Comparison of ENCODE assay signal across 8 mouse cellular contexts in the genomic region with DNA sequence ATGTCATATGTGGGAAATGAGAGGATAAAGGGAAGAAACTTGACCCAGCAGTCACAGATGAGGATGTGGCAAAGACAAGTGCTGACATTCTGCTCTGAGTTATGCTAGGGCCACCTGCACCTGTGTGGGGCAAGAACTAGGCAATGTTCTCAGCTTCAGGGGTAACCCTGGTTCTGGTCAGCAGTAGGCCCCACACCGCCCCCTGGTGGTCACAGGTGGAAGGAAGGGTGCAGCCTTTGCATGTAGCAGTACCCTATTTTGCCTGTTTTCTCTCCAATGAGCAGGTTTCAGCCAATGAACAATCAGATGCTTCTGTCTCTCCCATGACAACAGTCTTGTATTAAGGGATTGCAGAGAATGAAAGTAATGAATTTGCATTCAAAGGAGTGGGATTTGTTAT. TPM values are rescaled to one million over a fixed set of nuclear protein-coding genes. Genes with fewer than 3 reads are reported as not detected.
DNase-seq lines count a peak whose midpoint lies in the region; ATAC-seq and TF ChIP-seq lines count a peak whose summit lies in the region.

No protein-coding gene starts in this region.

- H3K27ac ChIP-seq in kidney, postnatal 0 days = no peak overlapping the region

- H3K4me3 ChIP-seq in kidney, postnatal 0 days (replicated peaks; ENCODE audit: low read depth, low read length) = no peak overlapping the region

- no peak overlapping the region for H3K9ac ChIP-seq in kidney, postnatal 0 days (ENCODE audit: low read depth, low read length)

- H3K4me1 ChIP-seq in kidney, postnatal 0 days (replicated peaks; ENCODE audit: insufficient read depth, low read length) = no peaks in the 10 kb centered on the region

- 12% methylated on average over 1 of the region's 1 CpGs for WGBS in kidney, postnatal 0 days

- H3K4me2 ChIP-seq in kidney, postnatal 0 days (ENCODE audit: low read length) = no peak overlapping the region

- intact Hi-C loops in gastrocnemius, postnatal 36 days (cut with DNase I) = loop anchor here (1.0 kb wide), 1 partner anchor 38 kb away; a partner anchor contains a TSS

- DNase-seq in CD4-positive helper T cell, adult 2 months (ENCODE audit: low read depth, low spot score) = peak; percentile 56
- DNase-seq in WW6 (ENCODE audit: low read depth, low spot score) = peak; percentile 39
- DNase-seq in cerebellum, postnatal 36 days = peak; percentile 81 to 83
- peak; percentile 64 to 73 for DNase-seq in gastrocnemius, postnatal 36 days
- peak; percentile 72 for DNase-seq in kidney, postnatal 0 days (ENCODE audit: low spot score)
- peak; percentile 56 to 63 for DNase-seq in lung, adult 18-20 months
- DNase-seq in right cerebral cortex, postnatal 10 days (ENCODE audit: low spot score in 2 of 2) = peak; percentile 63 to 71
- peak; percentile 52 for DNase-seq in urinary bladder, postnatal 10 days (ENCODE audit: low spot score)

- TF ChIP-seq CTCF in kidney, postnatal 0 days (IDR thresholded peaks at IDR 0.05; ENCODE audit: low read depth) = peak; percentile 95

- no peak; the same call in 1 of the 2 replicates for ATAC-seq in kidney, postnatal 0 days (replicated peaks; ENCODE audit: low FRiP score, low read depth)

- no peaks in the 10 kb centered on the region for H3K9me3 ChIP-seq in kidney, postnatal 0 days (replicated peaks; ENCODE audit: low read length)

- peaks cover 59% of the 10 kb centered on the region for H3K36me3 ChIP-seq in kidney, postnatal 0 days (ENCODE audit: insufficient read depth, low read length)

- H3K27me3 ChIP-seq in kidney, postnatal 0 days (ENCODE audit: insufficient read depth, low read length) = no peaks in the 10 kb centered on the region

RNA-seq across cellular contexts. Expression of a gene that starts 11.4 kb away (rescaled TPM):
- 1 to 10 TPM; 1.4 to 1.5 TPM for total RNA-seq in gastrocnemius, postnatal 36 days (2021)
- 4.2 and 5.4 TPM in 2 replicates for polyA plus RNA-seq in kidney, postnatal 0 days (2015; fragmentation: Nextera tagmentation; extraction: Ambion mirVana)

RNA-seq across cellular contexts. Expression of a gene that starts 19.4 kb away (rescaled TPM):
- total RNA-seq in gastrocnemius, postnatal 36 days (2021) = 10 to 100 TPM; 16.5 to 17.8 TPM
- 15.0 and 15.5 TPM in 2 replicates for polyA plus RNA-seq in kidney, postnatal 0 days (2015; fragmentation: Nextera tagmentation; extraction: Ambion mirVana)

RNA-seq across cellular contexts. Expression of a gene that starts 38.0 kb away (rescaled TPM):
- 1 to 10 TPM in 1 of 2 experiments, under 1 TPM in 1; 0.92 to 1.4 TPM for total RNA-seq in gastrocnemius, postnatal 36 days (2021)
- polyA plus RNA-seq in kidney, postnatal 0 days (2015; fragmentation: Nextera tagmentation; extraction: Ambion mirVana) = 4.7 and 6.0 TPM in 2 replicates
